Mouse (Mus musculus) neural tube, embryonic 13.5 days (tissue): Measurements from ENCODE around the gene Lemd2. TPM values are rescaled to one million over a fixed set of nuclear protein-coding genes. Genes with fewer than 3 reads are reported as not detected.

Source experiments
- ATAC-seq: fragments of 200-750 bp; cut with Nextera tagmentation; 2 replicates; pipeline ENCODE4 v1.8.0; 2017; ENCODE audit warnings: low read depth, mild to moderate bottlenecking, moderate TSS enrichment, moderate library complexity
- H3K27ac ChIP-seq: fragments of 300-500 bp; sonication (generic); replicated peaks from 2 replicates; pipeline ENCODE4 v1.5.1; 2015; ENCODE audit warnings: moderate library complexity, mild to moderate bottlenecking, inconsistent platforms
- H3K27me3 ChIP-seq: fragments of 300-500 bp; sonication (generic); 2 replicates; pipeline ENCODE4 v1.6.1; 2015; ENCODE audit warnings: mild to moderate bottlenecking, inconsistent platforms
- H3K36me3 ChIP-seq: fragments of 300-500 bp; sonication (generic); 2 replicates; pipeline ENCODE4 v1.6.1; 2015; ENCODE audit warnings: mild to moderate bottlenecking, inconsistent platforms
- H3K4me1 ChIP-seq: fragments of 300-500 bp; sonication (generic); replicated peaks from 2 replicates; pipeline ENCODE4 v1.6.1; 2015; ENCODE audit warnings: inconsistent platforms
- H3K4me2 ChIP-seq: fragments of 300-500 bp; sonication (generic); 2 replicates; pipeline ENCODE4 v1.6.1; 2015; ENCODE audit warnings: inconsistent platforms, mild to moderate bottlenecking, moderate library complexity
- H3K4me3 ChIP-seq: fragments of 300-500 bp; sonication (generic); 2 replicates; pipeline ENCODE4 v1.5.1; 2015; ENCODE audit warnings: mild to moderate bottlenecking, inconsistent platforms
- H3K9ac ChIP-seq: fragments of 300-500 bp; sonication (generic); 2 replicates; pipeline ENCODE4 v1.6.1; 2015; ENCODE audit warnings: moderate library complexity, mild to moderate bottlenecking, inconsistent platforms
- H3K9me3 ChIP-seq: fragments of 300-500 bp; sonication (generic); 2 replicates; pipeline ENCODE4 v1.6.1; 2016; ENCODE audit warnings: inconsistent platforms
- WGBS: fragments of 180-500 bp; shearing (Covaris S2); methylation state at CpG from one replicate; pipeline ENCODE4 v1.1.7; 2015; 5-methylcytosine and 5-hydroxymethylcytosine counted together
- polyA plus RNA-seq: library from polyadenylated mRNA; unstranded; fragments of >200 nt; fragmentation: Nextera tagmentation; extraction: Ambion mirVana; gene quantifications from 2 replicates; pipeline ENCODE4 v1.2.1, GENCODE M21; 2015

Lemd2 gene
- polyA plus RNA-seq, 1 experiment from 2014 or later = 18.6 TPM

- Histone ChIP-seq H3K9me3 (no peaks in the 10 kb centered on the region), H3K27me3 (no peaks in the 10 kb centered on the region), H3K4me1 (peaks cover 50% of the 10 kb centered on the region), H3K4me2 (no peak overlapping the region), H3K27ac (no peak overlapping the region), H3K36me3 (no peaks in the 10 kb centered on the region), H3K4me3 (no peak overlapping the region), H3K9ac (no peak overlapping the region)
- WGBS = 83% methylated on average over 6 of the region's 6 CpGs
- ATAC-seq = no peak
Observed at GRCm38 (mm10) chr17:27223821-27224220, 19.6 kb upstream of the Lemd2 start.

GRCm38 (mm10) chr17:27221562-27221961 is 17.3 kb upstream of the Lemd2 start:
- Histone ChIP-seq H3K36me3 (no peaks in the 10 kb centered on the region), H3K27me3 (no peaks in the 10 kb centered on the region), H3K27ac (no peak overlapping the region), H3K4me1 (peaks cover 48% of the 10 kb centered on the region), H3K4me2 (no peak overlapping the region), H3K9ac (no peak overlapping the region), H3K4me3 (no peak overlapping the region), H3K9me3 (no peaks in the 10 kb centered on the region)
- no peak for ATAC-seq
- 92% methylated on average over 16 of the region's 16 CpGs for WGBS

- H3K9me3 ChIP-seq = no peaks in the 10 kb centered on the region
- H3K4me3 ChIP-seq = no peak overlapping the region
- H3K9ac ChIP-seq = no peak overlapping the region
- H3K36me3 ChIP-seq = no peaks in the 10 kb centered on the region
- H3K4me1 ChIP-seq = peaks cover 34% of the 10 kb centered on the region
- 49% methylated on average over 6 of the region's 6 CpGs for WGBS
- H3K4me2 ChIP-seq = no peak overlapping the region
- H3K27ac ChIP-seq = no peak overlapping the region
- no peak for ATAC-seq
- no peaks in the 10 kb centered on the region for H3K27me3 ChIP-seq
Observed at GRCm38 (mm10) chr17:27218916-27219315, 14.6 kb upstream of the Lemd2 start.

GRCm38 (mm10) chr17:27218364-27218763 is 14.1 kb upstream of the Lemd2 start:
- no peaks in the 10 kb centered on the region for H3K36me3 ChIP-seq
- H3K27ac ChIP-seq = no peak overlapping the region
- no peaks in the 10 kb centered on the region for H3K9me3 ChIP-seq
- no peak overlapping the region for H3K4me3 ChIP-seq
- WGBS = 68% methylated on average over 4 of the region's 8 CpGs
- peaks cover 37% of the 10 kb centered on the region for H3K4me1 ChIP-seq
- 0 out of 2 replicates have a peak, but pooled peaks have one; percentile 9 for ATAC-seq
- H3K9ac ChIP-seq = no peak overlapping the region
- H3K4me2 ChIP-seq = no peak overlapping the region
- no peaks in the 10 kb centered on the region for H3K27me3 ChIP-seq

GRCm38 (mm10) chr17:27212768-27213525 is 8.7 kb upstream of the Lemd2 start:
- Histone ChIP-seq H3K4me1 (peaks cover 46% of the 10 kb centered on the region), H3K36me3 (no peaks in the 10 kb centered on the region), H3K4me3 (no peak overlapping the region), H3K27ac (0 out of 2 replicates have a peak overlapping the region, but pooled peaks have one; percentile 15), H3K4me2 (no peak overlapping the region), H3K27me3 (no peaks in the 10 kb centered on the region), H3K9ac (no peak overlapping the region), H3K9me3 (no peaks in the 10 kb centered on the region)
- WGBS = 10% methylated on average over 11 of the region's 11 CpGs
- ATAC-seq = peak; percentile 67

GRCm38 (mm10) chr17:27212006-27212405 is 7.7 kb upstream of the Lemd2 start:
- 0 out of 2 replicates have a peak overlapping the region, but pooled peaks have one; percentile 15 for H3K27ac ChIP-seq
- H3K36me3 ChIP-seq = no peaks in the 10 kb centered on the region
- WGBS = 14% methylated on average over 6 of the region's 6 CpGs
- no peak for ATAC-seq
- H3K9me3 ChIP-seq = no peaks in the 10 kb centered on the region
- H3K27me3 ChIP-seq = no peaks in the 10 kb centered on the region
- H3K4me3 ChIP-seq = no peak overlapping the region
- H3K9ac ChIP-seq = no peak overlapping the region
- H3K4me2 ChIP-seq = no peak overlapping the region
- H3K4me1 ChIP-seq = peaks cover 46% of the 10 kb centered on the region

GRCm38 (mm10) chr17:27207113-27207707 is 2.9 kb upstream of the Lemd2 start:
- 0 out of 2 replicates have a peak, but pooled peaks have one; percentile 3 for ATAC-seq
- Histone ChIP-seq H3K4me3 (no peak overlapping the region), H3K9me3 (no peaks in the 10 kb centered on the region), H3K27me3 (no peaks in the 10 kb centered on the region), H3K9ac (0 out of 2 replicates have a peak overlapping the region, but pooled peaks have one; percentile 45), H3K4me1 (peaks cover 56% of the 10 kb centered on the region), H3K27ac (peak overlapping the region; percentile 97), H3K36me3 (peaks cover 2% of the 10 kb centered on the region; the same call in 1 of the 2 replicates), H3K4me2 (no peak overlapping the region; the same call in 1 of the 2 replicates)
- 30% methylated on average over 11 of the region's 11 CpGs for WGBS

GRCm38 (mm10) chr17:27203358-27204074 is 753 bp downstream of the Lemd2 start:
- Histone ChIP-seq H3K4me1 (peaks cover 77% of the 10 kb centered on the region), H3K9ac (peak overlapping the region; percentile 99), H3K4me3 (peak overlapping the region; percentile 89), H3K9me3 (no peaks in the 10 kb centered on the region), H3K27me3 (no peaks in the 10 kb centered on the region), H3K4me2 (peak overlapping the region; percentile 91), H3K36me3 (peaks cover 27% of the 10 kb centered on the region), H3K27ac (peak overlapping the region; percentile 97)
- WGBS = under 1% methylated on average over 57 of the region's 74 CpGs
- peak; percentile 37 for ATAC-seq

- H3K27ac ChIP-seq = peak overlapping the region; percentile 97
- 46% methylated on average over 14 of the region's 14 CpGs for WGBS
- H3K4me1 ChIP-seq = peaks cover 74% of the 10 kb centered on the region
- peak overlapping the region; percentile 91 for H3K4me2 ChIP-seq
- peak overlapping the region; percentile 89 for H3K4me3 ChIP-seq
- no peaks in the 10 kb centered on the region for H3K27me3 ChIP-seq
- no peaks in the 10 kb centered on the region for H3K9me3 ChIP-seq
- peaks cover 33% of the 10 kb centered on the region for H3K36me3 ChIP-seq
- H3K9ac ChIP-seq = peak overlapping the region; percentile 99
- ATAC-seq = no peak
Observed at GRCm38 (mm10) chr17:27202919-27203357, 1.3 kb downstream of the Lemd2 start.

GRCm38 (mm10) chr17:27201981-27202380 is 2.3 kb downstream of the Lemd2 start:
- Histone ChIP-seq H3K27me3 (no peaks in the 10 kb centered on the region), H3K27ac (peak overlapping the region; percentile 84), H3K4me2 (no peak overlapping the region), H3K36me3 (peaks cover 42% of the 10 kb centered on the region), H3K4me1 (peaks cover 68% of the 10 kb centered on the region), H3K9ac (no peak overlapping the region), H3K4me3 (no peak overlapping the region), H3K9me3 (no peaks in the 10 kb centered on the region)
- 76% methylated on average over 2 of the region's 2 CpGs for WGBS
- ATAC-seq = no peak

- Histone ChIP-seq H3K27me3 (no peaks in the 10 kb centered on the region), H3K4me3 (no peak overlapping the region), H3K27ac (peak overlapping the region; percentile 84), H3K4me2 (0 out of 2 replicates have a peak overlapping the region, but pooled peaks have one; percentile 7), H3K4me1 (peaks cover 68% of the 10 kb centered on the region), H3K36me3 (peaks cover 54% of the 10 kb centered on the region), H3K9me3 (no peaks in the 10 kb centered on the region), H3K9ac (peak overlapping the region; percentile 44)
- WGBS = 6% methylated on average over 11 of the region's 11 CpGs
- ATAC-seq = no peak
Observed at GRCm38 (mm10) chr17:27200801-27201200, 3.5 kb downstream of the Lemd2 start.

- Histone ChIP-seq H3K36me3 (peaks cover 63% of the 10 kb centered on the region), H3K4me3 (no peak overlapping the region), H3K9ac (peak overlapping the region; percentile 45), H3K27me3 (no peaks in the 10 kb centered on the region), H3K4me2 (no peak overlapping the region), H3K9me3 (no peaks in the 10 kb centered on the region), H3K27ac (peak overlapping the region; percentile 84), H3K4me1 (peaks cover 68% of the 10 kb centered on the region)
- WGBS = 59% methylated on average over 7 of the region's 7 CpGs
- no peak for ATAC-seq
Observed at GRCm38 (mm10) chr17:27199864-27200263, 4.4 kb downstream of the Lemd2 start.
